Mouse (Mus musculus): ENCODE results near the gene Cdh5.

GRCm38 (mm10) chr8:104070949-104071348 is 30.5 kb upstream of the Cdh5 start:
- TF ChIP-seq TAL1 (IDR thresholded peaks at IDR 0.05; ENCODE audit: low read length) (no peak), GATA1 (IDR thresholded peaks at IDR 0.05; ENCODE audit: low read length) (no peak)
